Mouse (Mus musculus) brain, embryonic 14.5 days (tissue): ENCODE measurements at regions not wholly inside any gene's neighbourhood (a gene's known extent, or its start where the extent isn't known, plus 50 kb on each side); places are given as distances from the start of the nearest gene placed in this dataset.

Source experiments
- CTCF ChIP-seq: fragments of 200-500 bp; IDR thresholded peaks from 2 replicates; pipeline ENCODE4 v1.5.1; 2012; ENCODE audit warnings: inconsistent platforms, mild to moderate bottlenecking, moderate library complexity, borderline replicate concordance; ENCODE audit not compliant: insufficient read depth, insufficient read length; ENCODE audit errors: extremely low read depth
- POLR2A ChIP-seq: fragments of 200-500 bp; IDR thresholded peaks from 2 replicates; pipeline ENCODE4 v1.6.1; 2012; ENCODE audit warnings: mild to moderate bottlenecking, inconsistent platforms, borderline replicate concordance; ENCODE audit not compliant: poor library complexity, insufficient read depth, insufficient read length, severe bottlenecking; ENCODE audit errors: extremely low read depth

DNA sequence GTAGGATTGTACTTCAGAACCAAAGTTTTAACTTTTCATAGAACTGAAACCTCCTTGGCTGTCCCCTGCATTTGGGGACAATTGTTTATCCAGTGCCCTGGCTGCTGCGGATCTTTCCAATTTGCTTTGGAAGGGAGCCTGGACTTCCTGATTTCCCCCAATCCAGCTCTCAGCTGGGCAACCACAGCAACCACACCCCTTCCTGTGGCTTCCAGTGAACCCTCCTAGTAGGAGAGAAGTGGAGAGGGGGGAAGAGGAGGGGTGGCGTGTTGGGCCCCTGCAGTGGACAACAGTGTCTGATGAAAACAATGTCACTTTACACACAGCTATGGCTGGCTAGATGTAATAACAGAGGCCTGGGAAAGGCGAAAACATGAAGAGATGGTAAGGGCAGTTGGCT is 190.5 kb downstream of the Fam43a start:
- TF ChIP-seq CTCF (no peak), POLR2A (no peak)
